Mouse (Mus musculus): ENCODE data around the gene Gm266.

The Gm266 gene

GRCm38 (mm10) chr12:111434745-111435327 lies 50.8 kb downstream of the Gm266 start:
- peak; percentile 39 for DNase-seq (ENCODE audit: low spot score)

Data from adipocyte (in vitro differentiated cells).